Mouse (Mus musculus): ENCODE measurements around the gene Cavin3. TPM values are rescaled to one million over a fixed set of nuclear protein-coding genes. Genes with fewer than 3 reads are reported as not detected.

The Cavin3 gene
- total and polyA plus RNA-seq, 3 experiments, result not detected

GRCm38 (mm10) chr7:105479232-105479631 is 2.9 kb downstream of the Cavin3 start:
- Histone ChIP-seq H3K4me3 (replicated peaks in 1 of 3; ENCODE audit: low read depth in 2 of 3, low read length in 2 of 3, poor library complexity in 1 of 3) (no peak overlapping the region), H3K4me2 (ENCODE audit: insufficient read depth, low read depth, poor library complexity, severe bottlenecking) (no peak overlapping the region), H3K9me3 (replicated peaks; ENCODE audit: low read length) (no peaks in the 10 kb centered on the region), H3K27ac (ENCODE audit: insufficient read depth, low read depth) (no peak overlapping the region), H3K4me1 (ENCODE audit: control insufficient read depth in 1 of 2, insufficient read depth in 2 of 2) (peaks cover 0 to 11% of the 10 kb centered on the region in 2 experiments; a peak in 2 of 4 replicates), H3K27me3 (replicated peaks) (no peaks in the 10 kb centered on the region), H3K9ac (ENCODE audit: insufficient read depth, low read depth) (no peak overlapping the region), H3K79me2 (replicated peaks; ENCODE audit: control insufficient read depth, extremely low read depth, insufficient read depth, poor library complexity, severe bottlenecking) (no peaks in the 10 kb centered on the region), H3K36me3 (replicated peaks in 1 of 2; ENCODE audit: control insufficient read depth in 1 of 2, insufficient read depth in 1 of 2, low read length in 1 of 2) (no peaks in the 10 kb centered on the region)
- no peak for TF ChIP-seq CHD2 (IDR thresholded peaks at IDR 0.05; ENCODE audit: low read length)
- TF ChIP-seq BHLHE40 (IDR thresholded peaks at IDR 0.05; ENCODE audit: low read depth, low read length), result no peak
- TF ChIP-seq ETS1 (conservative IDR thresholded peaks at IDR 0.05; ENCODE audit: low read depth, low read length), result no peak
- TF ChIP-seq MAZ (IDR thresholded peaks at IDR 0.05; ENCODE audit: low read depth, low read length), result no peak
- no peak for TF ChIP-seq ELF1 (IDR thresholded peaks at IDR 0.05; ENCODE audit: low read depth, low read length)
- TF ChIP-seq MXI1 (IDR thresholded peaks at IDR 0.05; ENCODE audit: low read depth, low read length), result no peak
- TF ChIP-seq IRF4 (IDR thresholded peaks at IDR 0.05; ENCODE audit: low read depth, low read length), result no peak
- TF ChIP-seq ZMIZ1 (IDR thresholded peaks at IDR 0.05; ENCODE audit: low read depth, low read length), result no peak
- TF ChIP-seq POLR2AphosphoS2 (IDR thresholded peaks at IDR 0.05; ENCODE audit: low read depth, low read length), result no peak
- TF ChIP-seq ZNF384 (IDR thresholded peaks at IDR 0.05; ENCODE audit: low read depth, low read length), result no peak
- no peak for TF ChIP-seq USF1 (IDR thresholded peaks at IDR 0.05; ENCODE audit: low read depth, low read length)
- TF ChIP-seq JUND (conservative IDR thresholded peaks at IDR 0.05; ENCODE audit: low read depth, low read length), result no peak
- TF ChIP-seq SMC3 (IDR thresholded peaks at IDR 0.05; ENCODE audit: low read depth, low read length), result no peak
- TF ChIP-seq ZKSCAN1 (IDR thresholded peaks at IDR 0.05; ENCODE audit: borderline replicate concordance, low read depth, low read length), result no peak
- no peak for TF ChIP-seq GABPA (IDR thresholded peaks at IDR 0.05; ENCODE audit: insufficient replicate concordance, low read depth, low read length)
- no peak for TF ChIP-seq E2F4 (IDR thresholded peaks at IDR 0.05; ENCODE audit: insufficient replicate concordance, low read depth, low read length)
- TF ChIP-seq EP300 (IDR thresholded peaks at IDR 0.05; ENCODE audit: low read length), result no peak
- dilution Hi-C loops (cut with MboI; ENCODE audit: extremely low pct_ligation_motif_present, extremely low pct_unique_long_range_greater_than_20kb, low sequenced_read_pairs), result no loop called here
- in situ Hi-C loops (cut with MboI; ENCODE audit: low pct_ligation_motif_present, low pct_unique_long_range_greater_than_20kb, low sequenced_read_pairs), result loop anchor here (10.0 kb wide), 1 partner anchor 46 kb away; no protein-coding TSS in a partner anchor
- no peak for DNase-seq (ENCODE audit: extremely low read depth)

DNA sequence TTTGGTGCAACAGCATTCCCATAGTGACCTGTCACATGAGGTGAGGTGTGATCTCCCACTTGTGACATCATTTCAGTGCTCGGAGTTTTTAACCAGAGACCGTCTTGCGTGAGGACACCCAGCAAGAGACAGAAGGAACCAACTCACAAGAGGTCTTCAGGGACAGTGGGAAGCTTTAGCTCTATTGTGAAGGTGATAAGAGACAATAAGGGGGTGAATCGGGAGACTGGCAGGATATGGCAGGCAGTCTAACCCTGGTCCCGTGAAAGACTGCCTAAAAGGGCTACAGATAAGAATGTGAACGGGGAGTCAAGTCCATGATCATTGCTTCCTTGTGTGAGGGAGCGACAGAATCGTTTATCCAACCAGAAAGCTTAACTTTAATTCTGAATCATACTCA is 3.8 kb downstream of the Cavin3 start:
- Histone ChIP-seq H3K27ac (ENCODE audit: insufficient read depth, low read depth) (no peak overlapping the region), H3K4me1 (ENCODE audit: control insufficient read depth in 1 of 2, insufficient read depth in 2 of 2) (peaks cover 0 to 11% of the 10 kb centered on the region in 2 experiments; a peak in 2 of 4 replicates), H3K4me2 (ENCODE audit: insufficient read depth, low read depth, poor library complexity, severe bottlenecking) (no peak overlapping the region), H3K27me3 (replicated peaks) (no peaks in the 10 kb centered on the region), H3K79me2 (replicated peaks; ENCODE audit: control insufficient read depth, extremely low read depth, insufficient read depth, poor library complexity, severe bottlenecking) (no peaks in the 10 kb centered on the region), H3K36me3 (replicated peaks in 1 of 2; ENCODE audit: control insufficient read depth in 1 of 2, insufficient read depth in 1 of 2, low read length in 1 of 2) (no peaks in the 10 kb centered on the region), H3K4me3 (replicated peaks in 1 of 3; ENCODE audit: low read depth in 2 of 3, low read length in 2 of 3, poor library complexity in 1 of 3) (no peak overlapping the region), H3K9me3 (replicated peaks; ENCODE audit: low read length) (no peaks in the 10 kb centered on the region), H3K9ac (ENCODE audit: insufficient read depth, low read depth) (no peak overlapping the region)
- dilution Hi-C loops (cut with MboI; ENCODE audit: extremely low pct_ligation_motif_present, extremely low pct_unique_long_range_greater_than_20kb, low sequenced_read_pairs) (no loop called here), in situ Hi-C loops (cut with MboI; ENCODE audit: low pct_ligation_motif_present, low pct_unique_long_range_greater_than_20kb, low sequenced_read_pairs) (loop anchor here (10.0 kb wide), 1 partner anchor 46 kb away; no protein-coding TSS in a partner anchor)
- DNase-seq (ENCODE audit: extremely low read depth), result no peak
- TF ChIP-seq CTCF (conservative IDR thresholded peaks at IDR 0.05 in 1 of 2, IDR thresholded peaks at IDR 0.05 in 1 of 2; ENCODE audit: low read depth in 2 of 2, low read length in 2 of 2) (no peak), KAT2A (IDR thresholded peaks at IDR 0.05; ENCODE audit: insufficient replicate concordance, low read length) (no peak), MXI1 (IDR thresholded peaks at IDR 0.05; ENCODE audit: low read depth, low read length) (no peak), E2F4 (IDR thresholded peaks at IDR 0.05; ENCODE audit: insufficient replicate concordance, low read depth, low read length) (no peak), JUN (IDR thresholded peaks at IDR 0.05; ENCODE audit: insufficient read depth, low read depth, low read length) (no peak), MAZ (IDR thresholded peaks at IDR 0.05; ENCODE audit: low read depth, low read length) (no peak), JUND (conservative IDR thresholded peaks at IDR 0.05; ENCODE audit: low read depth, low read length) (no peak), CHD2 (IDR thresholded peaks at IDR 0.05; ENCODE audit: low read length) (no peak), USF2 (conservative IDR thresholded peaks at IDR 0.05; ENCODE audit: low read depth, low read length) (no peak), ZMIZ1 (IDR thresholded peaks at IDR 0.05; ENCODE audit: low read depth, low read length) (no peak), RAD21 (IDR thresholded peaks at IDR 0.05; ENCODE audit: low read depth, low read length) (no peak), IRF4 (IDR thresholded peaks at IDR 0.05; ENCODE audit: low read depth, low read length) (no peak), MAFK (IDR thresholded peaks at IDR 0.05; ENCODE audit: insufficient replicate concordance, low read length) (no peak), MAX (IDR thresholded peaks at IDR 0.05; ENCODE audit: low read length) (no peak), TCF12 (IDR thresholded peaks at IDR 0.05; ENCODE audit: low read depth, low read length) (no peak), PAX5 (IDR thresholded peaks at IDR 0.05; ENCODE audit: low read length) (no peak), POLR2A (IDR thresholded peaks at IDR 0.05; ENCODE audit: low read depth, low read length) (no peak), GABPA (IDR thresholded peaks at IDR 0.05; ENCODE audit: insufficient replicate concordance, low read depth, low read length) (no peak), HCFC1 (IDR thresholded peaks at IDR 0.05; ENCODE audit: low read depth, low read length) (no peak)

Data from CH12.LX (cell line).